Mouse (Mus musculus): ENCODE results near the gene Gm33543.

Gm33543 gene

DNA sequence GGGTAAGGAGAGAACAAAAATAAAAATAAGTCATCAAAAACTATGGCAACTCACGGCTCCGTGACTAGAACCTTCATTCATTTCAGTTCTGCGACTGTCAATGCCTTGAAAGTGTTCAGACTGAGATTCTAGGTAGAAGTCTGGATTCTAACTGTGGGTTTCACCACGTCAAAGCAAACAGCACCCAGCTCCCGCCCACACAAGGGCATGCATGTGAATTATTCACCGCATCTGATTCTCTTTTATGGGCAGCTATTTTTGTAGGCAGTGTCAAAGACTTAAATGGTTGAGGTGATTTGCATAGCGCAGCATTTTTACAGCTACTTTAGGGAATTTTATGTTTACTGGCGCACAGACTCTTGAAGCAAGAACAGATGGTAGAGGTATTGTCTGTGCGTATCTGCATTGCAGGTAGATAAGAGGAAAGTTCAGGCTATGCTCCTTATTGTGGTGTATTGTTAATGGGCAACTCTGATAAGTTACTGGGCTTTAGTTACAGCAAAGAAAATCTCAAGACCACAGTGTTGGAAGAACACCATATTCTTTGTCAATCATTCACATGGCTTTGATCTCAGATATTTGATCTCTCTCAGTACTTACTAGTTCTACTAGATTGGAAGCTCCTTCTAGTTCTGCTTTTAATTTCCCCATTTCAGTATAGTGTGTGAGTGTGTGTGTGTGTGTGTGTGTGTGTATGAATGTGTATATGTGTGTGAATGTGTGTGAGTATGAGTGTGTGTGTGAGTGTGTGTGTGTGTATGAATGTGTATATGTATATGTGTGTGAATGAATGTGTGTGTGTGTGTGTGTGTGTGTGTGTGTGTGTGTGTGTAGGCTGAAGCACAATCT is at the start of gene Gm33543:
Gene Gm33543, minus strand, starts transcription at position 142 of the 849 bp plus-strand sequence.
- no peak for TF ChIP-seq GATA4 (IDR thresholded peaks at IDR 0.05; ENCODE audit: insufficient replicate concordance, low read length)

DNA sequence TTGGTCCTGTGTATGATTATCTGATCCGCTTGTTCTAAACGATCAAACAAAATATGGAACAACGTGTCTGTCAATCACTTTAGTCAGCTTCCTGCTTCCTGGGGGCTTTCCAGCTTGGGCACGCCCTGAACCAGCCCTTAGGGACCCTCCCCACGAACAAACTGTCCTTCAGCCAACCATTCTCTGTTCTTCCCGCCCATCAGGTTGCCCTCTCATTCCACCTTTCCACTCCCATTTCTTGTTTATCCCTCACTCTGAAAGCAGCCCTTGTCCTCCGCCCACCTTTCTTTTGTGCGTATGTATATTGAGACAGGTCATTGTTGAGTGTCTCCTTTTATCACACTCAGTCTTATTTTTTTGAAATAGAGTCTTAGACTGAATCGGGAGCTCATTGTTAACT is 49.4 kb upstream of the Gm33543 start:
- no peak for TF ChIP-seq GATA4 (IDR thresholded peaks at IDR 0.05; ENCODE audit: insufficient replicate concordance, low read length)

DNA sequence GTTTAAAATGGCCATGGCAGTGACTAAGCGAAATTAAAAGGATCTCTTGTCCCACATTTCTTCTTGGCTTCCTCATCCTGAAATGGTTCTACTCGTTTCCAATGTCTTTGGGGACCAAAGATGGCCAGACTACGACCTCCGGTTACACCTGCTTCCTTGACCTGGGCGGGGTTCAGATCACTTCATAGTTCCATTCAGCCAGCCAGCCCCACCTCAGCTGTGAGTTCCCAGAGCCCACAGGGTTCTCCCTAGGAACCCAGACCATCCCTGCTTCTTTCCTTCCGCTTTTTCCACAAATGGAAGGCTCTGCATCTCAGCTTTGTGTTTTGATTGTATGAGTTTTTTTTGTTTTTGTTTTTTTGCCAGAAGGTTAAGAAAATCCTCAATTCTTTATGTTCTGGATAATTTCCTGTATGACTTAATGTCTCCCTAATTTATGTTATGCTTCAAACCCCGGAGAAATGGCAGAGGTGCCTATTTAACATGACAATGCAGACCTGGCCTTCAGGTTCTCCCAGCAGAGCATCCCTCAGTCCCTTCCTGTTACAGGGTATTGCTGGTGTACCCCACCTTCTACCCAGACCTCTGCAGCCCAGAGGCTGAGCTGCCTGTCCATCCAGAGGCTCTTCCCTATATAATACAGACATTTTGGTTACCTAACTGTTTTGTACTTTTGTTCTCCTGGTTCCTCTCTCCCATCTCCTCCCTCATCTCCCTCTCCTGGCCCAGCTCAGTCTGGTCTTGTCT is 48.7 kb upstream of the Gm33543 start:
- TF ChIP-seq GATA4 (IDR thresholded peaks at IDR 0.05; ENCODE audit: insufficient replicate concordance, low read length) = no peak

DNA sequence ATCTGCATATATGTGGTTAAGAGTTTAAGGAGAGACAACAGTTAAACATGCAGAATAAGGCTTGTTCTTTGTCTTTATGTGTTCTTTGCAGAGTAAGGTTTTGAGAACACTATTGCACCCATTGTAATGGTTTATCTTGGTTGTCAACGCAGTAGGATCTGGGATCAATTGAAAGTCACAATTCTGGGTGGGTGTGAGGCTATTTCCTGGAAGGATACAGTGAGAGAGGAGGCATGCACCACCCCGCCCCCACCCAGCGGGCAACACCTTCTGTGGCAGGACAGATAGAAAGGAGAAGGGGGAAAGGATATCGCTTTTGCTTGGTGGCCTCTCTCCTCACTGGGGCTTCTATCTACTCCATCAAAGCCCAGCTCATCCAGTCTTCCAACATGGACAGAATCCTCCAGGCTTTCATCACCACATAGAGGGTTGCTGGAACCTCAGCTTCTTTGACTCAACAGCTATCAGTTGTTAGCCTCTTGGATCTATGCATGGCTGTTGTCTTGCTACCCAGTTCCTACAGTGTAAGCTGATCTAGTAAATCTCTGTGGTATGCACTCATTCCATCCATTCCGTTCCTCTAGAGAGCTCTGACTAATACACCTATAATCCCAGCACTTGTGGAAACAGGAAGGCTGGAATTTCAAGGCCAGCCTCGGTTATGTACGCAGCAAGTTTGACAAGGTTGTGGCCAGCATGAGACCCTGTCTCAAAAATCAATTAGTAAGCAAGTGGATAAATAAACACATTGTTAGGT is 41.2 kb upstream of the Gm33543 start:
- TF ChIP-seq GATA4 (IDR thresholded peaks at IDR 0.05; ENCODE audit: insufficient replicate concordance, low read length) = no peak

- no peak for TF ChIP-seq GATA4 (IDR thresholded peaks at IDR 0.05; ENCODE audit: insufficient replicate concordance, low read length)
Measured at GRCm38 (mm10) chr10:95882036-95882435, 39.3 kb upstream of the Gm33543 start.

DNA sequence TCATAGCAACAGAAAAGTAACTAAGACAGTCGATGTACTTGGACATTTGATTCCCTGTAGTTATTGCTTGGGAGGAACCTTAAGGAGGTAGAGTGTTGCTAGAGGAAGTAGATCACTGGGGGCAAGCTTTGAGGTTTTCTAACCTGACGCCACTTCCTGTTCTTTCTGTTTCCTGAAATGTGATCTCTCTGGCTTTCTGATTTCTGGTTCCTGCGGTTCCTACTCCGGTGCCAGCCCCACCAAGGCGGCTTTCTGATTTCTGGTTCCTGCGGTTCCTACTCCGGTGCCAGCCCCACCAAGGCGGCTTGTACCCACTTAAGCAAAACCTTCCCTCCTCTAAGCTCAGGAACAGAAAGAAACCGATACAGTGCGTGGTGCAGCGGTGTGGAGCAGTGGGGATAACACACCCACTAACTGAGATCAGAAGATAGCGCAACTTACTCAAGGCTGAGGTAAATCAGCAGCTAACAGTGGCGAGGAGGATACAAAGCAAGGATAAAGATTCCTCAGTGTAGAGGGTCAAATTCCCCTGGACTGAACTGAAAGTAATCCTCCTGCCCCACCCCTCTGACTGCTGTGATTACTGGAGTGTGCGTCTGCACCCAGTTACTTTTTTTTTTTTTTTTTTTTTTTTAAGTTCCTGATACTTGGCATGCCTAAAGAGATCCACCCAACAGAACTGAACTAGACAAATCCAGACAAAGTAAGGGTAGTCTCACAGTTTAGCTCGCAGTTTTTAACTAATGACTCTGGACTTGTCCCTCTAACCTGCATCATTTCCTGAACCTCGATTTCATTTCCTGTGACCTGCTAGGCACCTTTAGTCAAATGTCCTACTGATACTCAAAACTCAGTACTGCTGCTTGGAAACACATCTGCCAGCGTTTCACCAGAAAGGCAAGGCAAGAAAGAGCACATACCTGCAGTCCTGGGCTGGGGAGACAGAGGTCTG is 37.5 kb upstream of the Gm33543 start:
- no peak for TF ChIP-seq GATA4 (IDR thresholded peaks at IDR 0.05; ENCODE audit: insufficient replicate concordance, low read length)

GRCm38 (mm10) chr10:95870782-95871181 is 28.1 kb upstream of the Gm33543 start:
- TF ChIP-seq GATA4 (IDR thresholded peaks at IDR 0.05; ENCODE audit: insufficient replicate concordance, low read length) = no peak

GRCm38 (mm10) chr10:95868348-95868747 is 25.6 kb upstream of the Gm33543 start:
- no peak for TF ChIP-seq GATA4 (IDR thresholded peaks at IDR 0.05; ENCODE audit: insufficient replicate concordance, low read length)

DNA sequence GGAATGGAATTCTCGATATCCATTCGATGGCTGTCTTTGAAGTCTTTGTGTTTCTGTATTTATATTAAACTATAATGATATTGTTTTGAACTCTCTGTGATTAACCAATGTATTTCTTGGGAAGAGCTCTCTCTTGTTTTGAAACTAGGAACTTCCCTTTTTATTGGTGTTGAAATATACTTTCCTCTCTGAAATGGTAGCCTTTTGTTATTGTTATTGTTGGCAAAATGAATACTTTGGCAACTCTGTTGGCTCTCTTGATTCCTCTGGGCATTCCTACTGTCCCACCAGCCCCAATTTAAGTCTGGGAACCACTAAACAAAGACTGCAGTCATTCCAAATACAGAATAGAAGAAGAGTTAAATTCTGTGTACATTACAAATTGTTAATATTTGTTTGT is 24.9 kb upstream of the Gm33543 start:
- no peak for TF ChIP-seq GATA4 (IDR thresholded peaks at IDR 0.05; ENCODE audit: insufficient replicate concordance, low read length)

DNA sequence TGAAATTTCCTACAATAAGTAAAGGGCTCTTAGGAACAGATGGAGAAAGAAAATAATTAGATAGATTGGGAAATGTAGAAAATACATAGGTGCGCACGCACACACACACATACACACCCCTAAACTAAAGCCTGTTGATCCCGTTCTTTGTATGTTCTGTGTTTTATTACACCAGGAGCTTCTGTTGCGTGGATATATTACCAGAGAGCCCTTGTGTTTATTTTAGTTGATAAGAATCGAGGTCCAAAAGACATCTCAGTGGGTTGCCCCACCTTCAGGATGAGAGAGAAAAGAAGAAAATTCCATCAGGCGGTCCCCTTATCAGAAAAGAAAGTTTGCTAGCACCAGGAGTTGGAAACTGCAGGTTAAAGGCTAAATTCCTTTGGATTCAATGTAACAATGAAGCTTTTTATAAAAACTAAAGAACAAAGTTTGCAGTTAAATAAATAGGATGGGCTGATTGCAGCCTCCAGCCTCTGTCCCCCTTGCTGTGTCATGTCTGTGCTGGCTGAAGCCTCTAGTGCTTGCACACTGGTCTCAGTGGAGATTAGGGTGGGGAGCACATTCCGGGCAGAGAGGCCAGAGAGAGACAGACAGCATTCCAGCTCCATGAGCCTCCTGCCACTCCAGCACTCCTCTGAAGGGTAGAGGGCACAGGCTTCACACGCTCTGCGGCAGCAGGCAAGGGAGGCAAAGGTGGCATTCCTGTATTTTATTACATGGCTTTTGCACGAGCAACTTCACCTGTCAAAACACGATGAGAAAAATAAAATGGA is 21.8 kb upstream of the Gm33543 start:
- no peak for TF ChIP-seq GATA4 (IDR thresholded peaks at IDR 0.05; ENCODE audit: insufficient replicate concordance, low read length)

GRCm38 (mm10) chr10:95862664-95863063 is 19.9 kb upstream of the Gm33543 start:
- no peak for TF ChIP-seq GATA4 (IDR thresholded peaks at IDR 0.05; ENCODE audit: insufficient replicate concordance, low read length)

GRCm38 (mm10) chr10:95858164-95858563 is 15.4 kb upstream of the Gm33543 start:
- no peak for TF ChIP-seq GATA4 (IDR thresholded peaks at IDR 0.05; ENCODE audit: insufficient replicate concordance, low read length)

DNA sequence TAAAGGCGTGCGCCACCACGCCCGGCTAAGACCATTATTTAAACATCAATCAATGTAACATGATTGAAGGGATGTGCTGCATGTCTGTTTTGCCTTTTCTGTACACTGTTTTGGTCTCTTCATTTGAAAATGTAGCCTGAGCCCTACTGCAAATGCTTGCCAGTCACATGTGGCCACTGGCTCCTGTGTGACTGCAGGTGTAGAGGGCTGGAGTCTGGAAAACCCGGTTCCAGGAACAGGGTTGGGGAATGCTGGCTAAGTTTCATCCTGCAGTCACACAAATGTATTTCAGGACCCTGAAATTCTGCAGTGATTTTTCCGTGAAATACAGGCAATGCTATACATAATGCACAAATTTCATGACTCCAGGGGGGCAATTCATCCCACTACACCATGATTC is 12.7 kb upstream of the Gm33543 start:
- no peak for TF ChIP-seq GATA4 (IDR thresholded peaks at IDR 0.05; ENCODE audit: insufficient replicate concordance, low read length)

DNA sequence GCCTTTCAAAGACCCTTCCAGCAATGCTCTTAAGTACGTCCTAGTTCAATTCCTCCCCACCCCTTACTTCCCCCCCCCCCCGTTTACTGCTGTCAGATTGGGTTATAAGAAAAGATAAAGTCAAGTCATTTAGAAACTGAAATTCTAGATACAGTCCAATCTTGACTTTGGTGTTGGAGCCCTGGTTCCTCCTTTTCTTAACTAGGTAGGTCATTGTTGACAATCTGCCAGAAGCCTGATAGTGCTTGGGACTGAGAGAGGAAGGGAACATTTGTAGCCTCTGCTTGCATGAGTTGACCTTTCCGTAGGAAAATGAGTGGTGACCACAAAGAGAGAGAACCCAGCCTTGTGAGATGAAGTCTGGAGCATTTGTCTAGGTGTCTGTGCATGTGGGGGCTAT is 7.8 kb upstream of the Gm33543 start:
- no peak for TF ChIP-seq GATA4 (IDR thresholded peaks at IDR 0.05; ENCODE audit: insufficient replicate concordance, low read length)

Data from liver, adult (tissue).